Mouse (Mus musculus) embryo, embryonic 9.5 days (tissue): ENCODE results near the gene Mfsd4b1.
"Not testable (repeated sequence)": the region's sequence is repeated elsewhere in the genome, so short reads cannot be mapped to it uniquely, and the experiment has no call there.

Experiments used
- DNase-seq: peaks from one replicate; pipeline ENCODE4 v3.0.0-alpha.2; 2017; ENCODE audit errors: extremely low spot score

Gene Mfsd4b1

DNA sequence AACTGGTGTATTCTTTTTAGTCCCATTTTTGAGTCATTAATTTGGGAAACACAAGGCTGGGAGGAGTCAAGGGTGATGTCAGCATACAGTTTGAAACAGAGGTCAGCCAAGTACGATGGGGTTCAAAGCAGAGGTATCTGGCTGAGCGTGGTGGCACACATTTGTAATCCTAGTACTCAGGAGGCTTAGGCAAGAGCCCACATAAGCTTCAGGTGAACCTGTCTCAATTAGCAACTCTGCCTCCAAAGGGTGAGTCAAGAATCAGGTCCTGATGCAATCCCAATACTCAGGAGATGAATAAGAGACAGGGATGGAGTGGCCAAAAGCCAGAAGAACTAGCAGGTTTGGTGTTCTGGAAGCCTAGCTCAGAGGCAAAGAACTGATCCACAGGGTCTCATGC, 7.8 kb upstream of the Mfsd4b1 start:
- DNase-seq: no peak

DNA sequence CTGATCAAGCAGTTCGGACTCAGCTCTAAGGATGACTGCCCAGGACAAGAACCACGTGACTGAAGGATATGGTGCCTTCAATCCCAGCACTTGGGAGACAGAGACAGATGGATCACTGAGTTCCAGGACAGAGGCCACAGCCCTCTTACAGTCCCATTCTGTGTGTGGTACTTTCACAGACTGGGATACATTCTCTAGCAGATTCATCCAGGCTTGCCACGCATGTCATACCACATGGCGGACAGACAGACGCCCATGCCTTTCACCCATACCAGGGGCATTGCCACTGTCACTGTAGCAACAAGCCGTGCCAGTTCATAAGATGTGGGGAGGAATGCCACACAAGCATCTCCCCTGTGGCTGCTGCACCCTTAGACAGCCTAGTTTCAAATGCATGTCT, 5.6 kb upstream of the Mfsd4b1 start:
- DNase-seq: no peak

- no peak for DNase-seq
These were observed 4.5 kb upstream of the Mfsd4b1 start for GRCm38 (mm10) chr10:40029610-40030009.

- no peak for DNase-seq
These were observed 3.0 kb upstream of the Mfsd4b1 start for GRCm38 (mm10) chr10:40028091-40028490.

GRCm38 (mm10) chr10:40026546-40026945, 1.5 kb upstream of the Mfsd4b1 start:
- no peak for DNase-seq

- DNase-seq: no peak
These were observed 492 bp upstream of the Mfsd4b1 start for GRCm38 (mm10) chr10:40025560-40025959.

DNA sequence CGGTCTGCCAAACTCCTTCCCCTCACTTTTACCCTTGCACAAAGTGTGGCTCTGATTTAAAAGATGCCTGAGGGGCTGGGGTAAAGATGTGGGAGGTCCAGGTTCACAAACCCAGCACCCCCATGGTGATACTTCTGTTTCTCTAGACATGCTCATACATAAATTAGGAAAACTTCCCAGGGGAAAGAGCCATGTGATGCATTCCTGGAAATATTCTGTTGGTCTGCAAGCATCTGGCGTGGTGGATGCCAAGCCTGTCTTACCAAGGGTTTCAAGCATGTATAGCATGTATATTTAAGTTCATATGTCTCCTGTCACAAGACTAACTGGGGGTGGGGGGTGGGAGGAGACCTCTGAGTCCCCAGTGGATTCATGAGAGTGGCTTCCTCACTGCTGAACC, 4.7 kb downstream of the Mfsd4b1 start:
- no peak for DNase-seq

- DNase-seq: no peak
These were observed 5.6 kb downstream of the Mfsd4b1 start for GRCm38 (mm10) chr10:40019492-40019891.

DNA sequence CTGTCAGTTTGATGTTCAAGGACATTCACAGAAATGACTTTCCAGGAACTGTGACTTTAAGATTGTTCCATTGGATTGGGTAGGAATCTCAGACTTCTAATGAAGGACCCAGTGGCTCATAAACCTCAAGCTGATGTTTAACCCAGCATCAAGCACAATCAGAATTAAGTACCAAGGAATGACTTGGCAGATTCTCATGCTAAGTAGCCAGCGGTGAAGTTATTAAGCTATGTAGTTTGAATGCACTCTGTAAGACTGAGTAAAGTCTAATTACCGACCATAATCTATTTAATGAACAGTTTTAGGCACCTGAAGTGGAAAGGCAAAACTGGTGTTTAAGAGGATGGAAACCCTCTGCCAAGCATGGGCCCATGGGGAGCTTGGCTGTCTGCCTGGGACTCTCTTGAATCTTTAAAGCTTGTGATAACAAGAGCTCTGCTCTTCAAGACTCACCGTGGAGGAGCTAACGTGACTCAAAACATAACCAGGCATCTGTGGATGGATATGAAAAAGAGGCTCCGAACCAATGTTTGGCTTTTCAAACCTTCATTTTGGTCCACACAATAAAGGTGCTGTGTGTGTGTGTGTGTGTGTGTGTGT, 6.7 kb downstream of the Mfsd4b1 start:
- DNase-seq: no peak

DNA sequence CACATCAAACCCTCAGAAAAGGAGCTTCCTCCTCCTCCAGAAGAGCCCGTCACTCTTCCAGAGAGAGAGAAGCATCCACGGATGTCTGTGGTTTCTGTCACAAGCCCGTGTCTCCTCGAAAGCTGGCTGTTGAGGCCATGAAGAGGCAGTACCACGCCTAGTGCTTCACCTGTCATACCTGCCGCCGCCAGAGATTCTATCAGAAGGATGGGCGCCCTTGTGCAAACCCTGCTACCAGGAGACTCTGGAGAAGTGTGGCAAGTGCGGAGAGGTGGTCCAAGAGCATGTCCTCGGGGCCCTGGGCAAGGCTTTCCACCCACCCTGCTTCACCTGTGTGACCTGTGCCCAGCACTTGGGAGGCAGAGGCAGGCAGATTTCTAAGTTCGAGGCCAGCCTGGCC, 15.5 kb downstream of the Mfsd4b1 start:
- no peak for DNase-seq

GRCm38 (mm10) chr10:40008847-40009246, 16.2 kb downstream of the Mfsd4b1 start:
- not testable (repeated sequence) for DNase-seq

GRCm38 (mm10) chr10:40007953-40008352, 17.1 kb downstream of the Mfsd4b1 start:
- no peak for DNase-seq

- no peak for DNase-seq
These were observed 18.1 kb downstream of the Mfsd4b1 start for GRCm38 (mm10) chr10:40006963-40007362.

DNA sequence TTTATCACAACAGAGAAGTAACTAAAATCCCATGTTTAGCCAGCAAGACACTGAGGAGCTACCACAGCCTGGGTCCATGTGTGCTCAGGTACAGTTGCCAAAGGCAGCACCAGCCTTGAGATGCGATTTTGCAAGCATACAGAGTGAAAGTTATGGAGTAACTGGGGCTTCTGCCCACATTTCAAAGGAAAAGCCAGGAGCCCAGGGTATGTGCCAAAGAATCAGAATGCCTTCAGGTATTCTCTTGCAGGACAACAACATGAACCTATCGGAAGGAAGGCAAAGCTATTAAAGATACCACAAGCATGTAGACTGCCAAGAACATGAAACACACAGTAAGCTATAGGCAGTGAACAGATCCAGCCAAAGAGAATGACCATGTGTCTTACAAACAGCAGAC, 24.3 kb downstream of the Mfsd4b1 start:
- DNase-seq: no peak

DNA sequence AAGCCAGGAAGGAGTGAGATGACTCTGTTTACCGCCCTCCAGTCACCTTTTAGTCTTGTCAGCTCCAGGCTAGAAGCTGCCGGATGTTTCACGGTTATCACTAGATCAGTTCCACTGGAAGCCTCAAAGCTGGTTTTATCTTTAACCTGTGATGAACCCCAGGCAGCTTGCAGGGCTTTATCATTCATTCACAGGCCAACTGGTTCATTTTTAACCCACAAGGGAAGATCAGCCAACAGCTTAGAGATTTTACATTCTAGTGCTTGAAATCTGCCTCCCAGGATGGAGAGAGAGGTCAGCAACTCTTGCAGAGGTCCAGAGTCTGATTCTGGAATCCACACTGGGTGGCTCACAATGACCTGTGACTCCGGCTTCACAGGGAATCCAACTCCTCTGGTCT, 33.9 kb downstream of the Mfsd4b1 start:
- DNase-seq: no peak

GRCm38 (mm10) chr10:39986466-39986865, 38.6 kb downstream of the Mfsd4b1 start, which contains the start of gene Mfsd4b5:
Gene Mfsd4b5 (minus strand): TSS chr10:39986646.
- DNase-seq: no peak

DNA sequence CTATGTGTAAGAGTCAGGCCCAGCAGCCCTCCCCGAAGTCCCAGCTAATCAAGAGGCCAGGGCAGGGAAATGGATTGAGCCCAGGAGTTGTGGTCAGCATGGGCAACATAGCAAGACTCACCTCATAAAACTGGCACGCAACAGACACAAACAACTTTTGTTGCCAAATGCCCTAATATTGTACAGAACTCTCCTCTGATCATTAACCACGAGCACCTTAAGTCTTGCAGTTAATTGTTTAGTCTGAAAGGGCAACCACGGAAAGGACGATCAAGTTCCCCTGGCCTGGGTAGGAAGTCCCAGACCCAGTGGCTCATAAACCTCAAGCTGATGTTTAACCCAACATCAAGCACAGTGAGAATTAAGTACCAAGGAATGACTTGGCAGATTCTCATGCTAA, 42.5 kb downstream of the Mfsd4b1 start:
- no peak for DNase-seq

DNA sequence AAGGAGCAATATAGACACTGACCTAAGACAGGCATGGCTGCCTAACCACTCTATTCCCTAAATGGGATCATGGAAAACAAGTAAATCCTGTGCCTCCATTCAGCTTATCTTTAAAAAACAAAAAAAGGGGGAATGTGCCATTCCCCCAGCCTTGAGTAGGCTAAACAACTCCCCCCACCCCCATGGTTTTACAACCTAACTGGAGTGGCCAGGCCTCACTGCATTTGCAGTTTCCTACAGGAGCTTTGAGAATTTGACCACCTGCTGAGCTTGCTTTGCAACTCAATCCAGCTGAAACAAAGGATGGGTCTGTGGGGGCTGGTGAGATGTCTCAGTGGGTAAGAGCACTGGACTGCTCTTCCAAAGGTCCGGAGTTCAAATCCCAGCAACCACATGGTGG, 46.8 kb downstream of the Mfsd4b1 start:
- no peak for DNase-seq

GRCm38 (mm10) chr10:39977346-39977745, 47.7 kb downstream of the Mfsd4b1 start:
- no peak for DNase-seq

DNA sequence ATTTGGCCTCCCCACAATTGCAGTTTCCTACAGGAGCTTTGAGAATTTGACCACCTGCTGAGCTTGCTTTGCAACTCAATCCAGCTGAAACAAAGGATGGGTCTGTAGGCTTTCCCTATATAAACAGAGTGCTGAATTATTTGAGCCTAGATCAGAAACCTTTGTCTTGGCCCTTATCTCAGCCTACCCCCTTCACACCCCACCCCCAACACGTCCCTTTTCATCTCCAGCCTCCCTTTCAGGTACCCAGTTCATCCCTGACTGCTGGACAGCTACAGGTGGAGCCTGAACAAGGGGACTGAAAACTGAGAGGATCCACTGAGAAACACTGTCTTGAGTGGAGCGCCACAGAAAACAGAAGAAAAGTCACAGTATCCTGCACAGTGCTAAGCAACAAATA, 49.3 kb downstream of the Mfsd4b1 start:
- DNase-seq: no peak

- DNase-seq: no peak
These were observed 50.1 kb downstream of the Mfsd4b1 start for GRCm38 (mm10) chr10:39974982-39975381.

GRCm38 (mm10) chr10:39967512-39967911, 57.6 kb downstream of the Mfsd4b1 start:
- DNase-seq: no peak

DNA sequence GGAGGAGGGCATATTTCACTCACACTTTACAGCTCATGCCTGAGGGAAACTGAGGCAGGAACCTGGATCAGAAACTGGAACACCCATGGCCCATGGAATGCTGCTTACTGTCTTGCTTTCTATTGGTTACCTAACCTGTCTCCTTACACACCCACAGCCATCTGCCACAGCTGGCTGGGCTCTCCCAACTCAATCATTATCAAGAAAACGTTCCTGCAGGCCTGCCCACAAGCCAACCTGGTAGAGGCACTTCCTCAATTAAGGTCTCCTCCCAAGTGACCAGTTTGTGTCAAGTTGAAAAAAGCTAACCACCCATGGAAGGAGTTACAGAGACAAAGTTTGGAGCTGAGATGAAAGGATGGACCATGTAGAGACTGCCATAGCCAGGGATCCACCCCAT, 63.2 kb downstream of the Mfsd4b1 start:
- DNase-seq: no peak

DNA sequence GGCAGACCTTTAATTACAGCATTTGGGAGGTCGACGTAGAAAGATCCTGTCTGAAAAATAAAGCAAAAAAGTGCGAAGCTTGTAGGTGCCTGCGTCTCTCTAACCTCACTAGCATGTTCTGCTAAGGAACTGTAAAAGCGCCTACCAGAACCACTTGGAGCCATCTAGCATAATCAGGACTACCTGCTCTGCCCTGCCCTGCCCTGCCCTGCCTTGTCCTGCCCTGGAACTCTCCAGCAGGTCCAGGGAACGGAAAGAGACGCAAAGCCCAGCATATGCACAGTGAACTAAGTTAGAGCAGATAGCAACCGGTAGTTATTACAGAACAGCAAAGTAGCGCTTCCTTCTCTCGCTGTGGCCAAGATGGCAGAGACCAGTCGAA, 64.6 kb downstream of the Mfsd4b1 start:
- DNase-seq: no peak
